Mouse (Mus musculus) myocyte (in vitro differentiated cells): ENCODE measurements around the gene Dock1. TPM values are rescaled to one million over a fixed set of nuclear protein-coding genes. Genes with fewer than 3 reads are reported as not detected.

Source experiments
- H3K27me3 ChIP-seq: one replicate; pipeline ENCODE4 v1.6.1; 2011; ENCODE audit not compliant: control insufficient read depth, insufficient read depth, insufficient read length
- H3K36me3 ChIP-seq: one replicate; pipeline ENCODE4 v1.6.1; 2011; ENCODE audit not compliant: control insufficient read depth, insufficient read depth
- H3K4me2 ChIP-seq: one replicate; pipeline ENCODE4 v1.6.1; 2011; ENCODE audit warnings: low read depth, control low read depth
- H3K4me3 ChIP-seq: one replicate; pipeline ENCODE4 v1.5.1; 2011; ENCODE audit warnings: mild to moderate bottlenecking, control low read depth, moderate library complexity
- H3K79me2 ChIP-seq: one replicate; pipeline ENCODE4 v1.6.1; 2011; ENCODE audit not compliant: control insufficient read depth, insufficient read depth
- H3ac ChIP-seq: one replicate; pipeline ENCODE4 v1.6.1; 2011; ENCODE audit not compliant: control insufficient read depth, insufficient read length
- CEBPB ChIP-seq: IDR thresholded peaks from 2 replicates; pipeline ENCODE4 v1.6.1; 2011; ENCODE audit warnings: mild to moderate bottlenecking, moderate library complexity; ENCODE audit not compliant: poor library complexity, insufficient read depth, severe bottlenecking
- E2F4 ChIP-seq: IDR thresholded peaks from one replicate; pipeline ENCODE4 v1.6.1; 2011; ENCODE audit warnings: mild to moderate bottlenecking, control low read depth, moderate library complexity; ENCODE audit not compliant: insufficient read depth
- MAX ChIP-seq: IDR thresholded peaks from one replicate; pipeline ENCODE4 v1.6.1; 2011; ENCODE audit warnings: low read depth, mild to moderate bottlenecking, control low read depth
- MYOD1 ChIP-seq, 3 experiments: IDR thresholded peaks; one replicate each; pipeline ENCODE4 v1.6.1; 2011; ENCODE audit warnings: control low read depth in 2 of 3, low read depth in 2 of 3, mild to moderate bottlenecking in 2 of 3, moderate library complexity in 1 of 3; ENCODE audit not compliant: insufficient read length in 2 of 3, control insufficient read depth in 1 of 3
- MYOG ChIP-seq, 3 experiments: IDR thresholded peaks; one replicate each; pipeline ENCODE4 v1.6.1; 2011; ENCODE audit warnings: control low read depth in 2 of 3, low read depth in 2 of 3, mild to moderate bottlenecking in 2 of 3; ENCODE audit not compliant: insufficient read length in 2 of 3, control insufficient read depth in 1 of 3, insufficient read depth in 1 of 3
- POLR2A ChIP-seq: IDR thresholded peaks from one replicate; pipeline ENCODE4 v1.6.1; 2011; ENCODE audit warnings: low read depth, mild to moderate bottlenecking, control low read depth, moderate library complexity; ENCODE audit not compliant: insufficient read length
- POLR2AphosphoS2 ChIP-seq: IDR thresholded peaks from one replicate; pipeline ENCODE4 v1.6.1; 2011; ENCODE audit warnings: low read depth, control low read depth; ENCODE audit not compliant: insufficient read length
- REST ChIP-seq: IDR thresholded peaks from one replicate; pipeline ENCODE4 v1.6.1; 2011; ENCODE audit warnings: mild to moderate bottlenecking, control low read depth, moderate library complexity; ENCODE audit not compliant: insufficient read depth, insufficient read length
- SRF ChIP-seq: IDR thresholded peaks from one replicate; pipeline ENCODE4 v1.6.1; 2011; ENCODE audit warnings: low read depth; ENCODE audit not compliant: control insufficient read depth, insufficient read length
- TCF12 ChIP-seq: IDR thresholded peaks from one replicate; pipeline ENCODE4 v1.6.1; 2011; ENCODE audit warnings: mild to moderate bottlenecking, control low read depth; ENCODE audit not compliant: poor library complexity, insufficient read depth, severe bottlenecking
- TCF3 ChIP-seq: IDR thresholded peaks from one replicate; pipeline ENCODE4 v1.6.1; 2011; ENCODE audit warnings: low read depth, control low read depth; ENCODE audit not compliant: insufficient read length
- USF1 ChIP-seq: IDR thresholded peaks from one replicate; pipeline ENCODE4 v1.6.1; 2011; ENCODE audit warnings: low read depth, mild to moderate bottlenecking, control low read depth, moderate library complexity
- polyA plus RNA-seq: library from polyadenylated mRNA; unstranded; fragments of >200 nt; fragmentation: generic; extraction: Trizol; gene quantifications from one replicate; pipeline ENCODE4 v1.2.1, GENCODE M21; 2012; ENCODE audit warnings: missing spikeins

Gene Dock1
- polyA plus RNA-seq, 1 experiment, result 6.2 TPM

- TF ChIP-seq MAX (no peak), TCF12 (no peak), POLR2A (no peak)
- H3K36me3 ChIP-seq, result no peaks in the 10 kb centered on the region
- H3ac ChIP-seq, result no peak overlapping the region
- H3K4me3 ChIP-seq, result no peak overlapping the region
- no peaks in the 10 kb centered on the region for H3K27me3 ChIP-seq
- no peak overlapping the region for H3K4me2 ChIP-seq
- H3K79me2 ChIP-seq, result no peaks in the 10 kb centered on the region
These were observed 388.6 kb downstream of the Dock1 start for GRCm38 (mm10) chr7:135059071-135059470.

DNA sequence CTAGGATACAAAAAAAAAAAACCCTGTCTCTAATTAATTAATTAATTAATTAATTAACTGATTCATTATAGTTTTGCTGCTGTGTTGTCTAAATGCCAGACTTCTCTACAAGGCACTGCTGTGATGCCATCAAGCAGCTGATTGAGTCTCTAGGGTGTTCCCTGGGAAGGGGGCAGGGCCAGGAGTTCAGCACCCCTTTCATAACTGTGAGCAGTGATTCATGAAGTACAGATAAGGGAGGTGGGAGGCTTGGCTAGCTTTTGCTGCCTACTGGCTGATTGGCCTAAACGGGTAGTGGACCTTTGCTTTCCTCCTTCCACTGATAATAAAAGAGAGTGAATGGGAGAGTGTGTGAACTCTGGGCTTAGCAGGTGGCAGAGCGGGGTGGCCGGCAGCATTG lies 389.1 kb downstream of the Dock1 start:
- TF ChIP-seq MYOD1 (IDR thresholded peaks at IDR 0.05; ENCODE audit: control insufficient read depth in 1 of 3, insufficient read length in 2 of 3, low read depth in 2 of 3) (no peak), TCF3 (no peak), POLR2A (no peak), SRF (no peak), REST (no peak), TCF12 (no peak), E2F4 (no peak), MYOG (IDR thresholded peaks at IDR 0.05; ENCODE audit: control insufficient read depth in 1 of 3, insufficient read depth in 1 of 3, insufficient read length in 2 of 3, low read depth in 2 of 3) (no peak), MAX (no peak), POLR2AphosphoS2 (no peak), USF1 (no peak), CEBPB (no peak)
- Histone ChIP-seq H3K79me2 (no peaks in the 10 kb centered on the region), H3K27me3 (no peaks in the 10 kb centered on the region), H3ac (no peak overlapping the region), H3K4me2 (no peak overlapping the region), H3K4me3 (no peak overlapping the region), H3K36me3 (no peaks in the 10 kb centered on the region)

- Histone ChIP-seq H3K36me3 (no peaks in the 10 kb centered on the region), H3ac (no peak overlapping the region), H3K79me2 (no peaks in the 10 kb centered on the region), H3K4me2 (no peak overlapping the region), H3K4me3 (no peak overlapping the region), H3K27me3 (no peaks in the 10 kb centered on the region)
- TF ChIP-seq POLR2AphosphoS2 (no peak), MYOD1 (IDR thresholded peaks at IDR 0.05; ENCODE audit: control insufficient read depth in 1 of 3, insufficient read length in 2 of 3, low read depth in 2 of 3) (no peak), USF1 (no peak), REST (no peak), MAX (no peak), TCF3 (no peak), SRF (no peak), CEBPB (no peak), POLR2A (no peak)
These were observed 393.4 kb downstream of the Dock1 start for GRCm38 (mm10) chr7:135063886-135064285.

- Histone ChIP-seq H3K4me2 (no peak overlapping the region), H3K27me3 (no peaks in the 10 kb centered on the region), H3ac (no peak overlapping the region), H3K79me2 (no peaks in the 10 kb centered on the region), H3K4me3 (no peak overlapping the region), H3K36me3 (no peaks in the 10 kb centered on the region)
- TF ChIP-seq CEBPB, result no peak
- TF ChIP-seq POLR2AphosphoS2, result no peak
- no peak for TF ChIP-seq TCF12
- TF ChIP-seq POLR2A, result no peak
- no peak for TF ChIP-seq MYOD1 (IDR thresholded peaks at IDR 0.05; ENCODE audit: control insufficient read depth in 1 of 3, insufficient read length in 2 of 3, low read depth in 2 of 3)
- no peak for TF ChIP-seq REST
- no peak for TF ChIP-seq MAX
- no peak for TF ChIP-seq USF1
- TF ChIP-seq TCF3, result no peak
- TF ChIP-seq SRF, result no peak
- no peak for TF ChIP-seq E2F4
- TF ChIP-seq MYOG (IDR thresholded peaks at IDR 0.05; ENCODE audit: control insufficient read depth in 1 of 3, insufficient read depth in 1 of 3, insufficient read length in 2 of 3, low read depth in 2 of 3), result no peak
These were observed 394.8 kb downstream of the Dock1 start for GRCm38 (mm10) chr7:135065301-135065700.

DNA sequence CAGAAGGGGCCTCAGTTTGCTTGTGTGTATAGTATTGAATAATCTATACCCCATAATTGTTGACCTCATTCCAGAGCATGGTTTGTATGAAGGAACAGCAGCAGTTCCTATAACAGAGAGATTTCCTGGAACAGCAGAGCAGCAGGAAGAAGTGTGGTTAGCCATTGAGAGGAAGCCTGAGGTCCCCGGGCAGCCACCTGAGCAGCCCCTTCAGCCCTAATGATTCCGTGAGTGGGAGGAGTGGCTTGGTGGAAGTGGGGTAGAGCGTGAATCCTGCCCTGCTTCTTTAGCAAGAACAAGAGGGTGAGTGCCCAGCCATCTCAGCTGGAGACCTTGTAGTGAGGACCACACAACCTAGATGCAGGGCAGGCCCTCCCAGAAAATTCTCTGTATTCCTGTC lies 398.4 kb downstream of the Dock1 start:
- H3K36me3 ChIP-seq, result no peaks in the 10 kb centered on the region
- no peaks in the 10 kb centered on the region for H3K79me2 ChIP-seq
- no peaks in the 10 kb centered on the region for H3K27me3 ChIP-seq
- TF ChIP-seq MAX (no peak), REST (no peak), CEBPB (no peak), TCF3 (no peak), MYOD1 (IDR thresholded peaks at IDR 0.05; ENCODE audit: control insufficient read depth in 1 of 3, insufficient read length in 2 of 3, low read depth in 2 of 3) (no peak), POLR2AphosphoS2 (no peak), MYOG (IDR thresholded peaks at IDR 0.05; ENCODE audit: control insufficient read depth in 1 of 3, insufficient read depth in 1 of 3, insufficient read length in 2 of 3, low read depth in 2 of 3) (no peak), POLR2A (no peak), E2F4 (no peak), SRF (no peak), TCF12 (no peak), USF1 (no peak)
- no peak overlapping the region for H3K4me3 ChIP-seq
- H3K4me2 ChIP-seq, result no peak overlapping the region
- no peak overlapping the region for H3ac ChIP-seq
